ENCODE assay signal across 10 mouse cellular contexts in the genomic region with DNA sequence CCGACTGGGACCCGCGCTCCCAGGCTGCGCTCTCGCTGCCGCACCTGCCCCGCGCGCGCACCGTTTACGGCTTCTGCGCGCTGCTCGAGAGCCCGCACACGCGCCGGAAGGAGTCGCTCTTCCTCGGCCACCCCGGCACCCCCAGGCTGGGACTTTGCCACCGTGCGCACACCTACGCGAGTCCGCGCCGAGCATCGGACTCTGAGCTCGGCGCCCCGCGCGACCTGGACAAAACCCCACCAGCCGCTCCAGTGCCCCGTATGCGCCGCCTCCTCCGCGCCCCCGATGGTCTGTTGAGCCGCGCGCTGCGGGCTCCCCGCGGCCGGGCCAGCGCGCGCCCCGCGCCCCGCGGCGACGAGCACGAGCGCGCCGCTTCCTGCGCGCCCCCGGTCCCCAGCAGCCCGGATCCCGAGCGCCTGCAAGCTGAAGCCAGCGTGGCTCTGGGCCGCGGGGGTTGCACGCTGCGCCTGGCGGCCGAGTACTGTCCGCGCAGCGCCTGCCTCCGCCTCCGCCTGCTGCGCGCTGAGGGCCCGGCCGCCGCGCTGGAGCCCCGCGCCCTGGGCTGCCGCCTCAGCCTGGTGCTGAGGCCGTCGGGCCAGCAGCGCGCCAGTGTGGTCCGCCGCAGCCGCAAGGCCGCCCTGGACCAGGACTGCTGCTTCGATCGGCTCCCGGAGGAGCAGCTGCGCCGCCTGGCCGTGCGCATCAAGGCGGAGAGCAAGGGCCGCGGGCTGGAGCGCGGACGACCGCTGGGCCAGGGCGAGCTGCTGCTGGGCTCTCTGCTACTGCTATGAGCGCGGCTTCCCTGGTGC. TPM values are rescaled to one million over a fixed set of nuclear protein-coding genes. Genes with fewer than 3 reads are reported as not detected.
DNase-seq lines count a peak whose midpoint lies in the region; ATAC-seq and TF ChIP-seq lines count a peak whose summit lies in the region.
"Not testable (repeated sequence)": the region's sequence is repeated elsewhere in the genome, so short reads cannot be mapped to it uniquely, and the experiment has no call there.
"Had no signal": no experiment of that assay in that cellular context is flagged by ENCODE, and none has a peak within 500 bp of the region (broad histone marks: within the 10 kb centered on the region; RNA-seq: fewer than 3 reads in every experiment).

No protein-coding gene starts in this region.

- peak; percentile 39 for DNase-seq in WW6 (ENCODE audit: low read depth, low spot score)
- DNase-seq in cerebellum, postnatal 36 days = peak; percentile 72 to 74
- DNase-seq in frontal cortex, postnatal 14 days (ENCODE audit: low spot score in 2 of 2) = peak; percentile 53 to 61
- peak; percentile 46 to 59 for DNase-seq in heart, postnatal 36 days
- peak; percentile 71 to 76 for DNase-seq in layer of hippocampus, adult 18-20 months (ENCODE audit: low spot score in 2 of 2)
- not testable (repeated sequence) for DNase-seq in liver, embryonic 13.5 days
- peak; percentile 74 for DNase-seq in neural tube, embryonic 11.5 days (ENCODE audit: low spot score)

- not testable (repeated sequence) for H3K36me3 ChIP-seq in liver, embryonic 13.5 days; neural tube, embryonic 11.5 days (ENCODE audit: control insufficient read depth, insufficient read depth, low read length); testis, adult 2 months (ENCODE audit: control insufficient read depth, insufficient read depth, low read length)

- not testable (repeated sequence) for TF ChIP-seq CTCF in testis, adult 2 months (IDR thresholded peaks at IDR 0.05; ENCODE audit: control insufficient read depth, insufficient read depth, insufficient replicate concordance, low read depth, low read length)

- ATAC-seq in liver, embryonic 13.5 days (ENCODE audit: low read depth) = peak; percentile 34
- ATAC-seq in neural tube, embryonic 11.5 days (ENCODE audit: insufficient read depth, low FRiP score, low TSS enrichment) = peak; percentile 88

- peak overlapping the region; percentile 65 for H3K4me2 ChIP-seq in liver, embryonic 13.5 days
- peak overlapping the region; percentile 90 for H3K4me2 ChIP-seq in neural tube, embryonic 11.5 days (ENCODE audit: low read depth)

- H3K27me3 ChIP-seq in liver, embryonic 13.5 days = peaks cover 67% of the 10 kb centered on the region
- H3K27me3 ChIP-seq in neural tube, embryonic 11.5 days (ENCODE audit: control insufficient read depth, insufficient read depth, low read length) = peaks cover 16% of the 10 kb centered on the region
- not testable (repeated sequence) for H3K27me3 ChIP-seq in testis, adult 2 months (ENCODE audit: control insufficient read depth, insufficient read depth, low read length)

- TF ChIP-seq POLR2A in testis, adult 2 months (IDR thresholded peaks at IDR 0.05; ENCODE audit: control insufficient read depth, low read depth, low read length) = not testable (repeated sequence)

- not testable (repeated sequence) for H3K27ac ChIP-seq in liver, embryonic 13.5 days; neural tube, embryonic 11.5 days (ENCODE audit: low read depth, low read length); testis, adult 2 months (ENCODE audit: control insufficient read depth, insufficient read depth, low read depth, low read length)

- not testable (repeated sequence) for H3K9ac ChIP-seq in liver, embryonic 13.5 days
- H3K9ac ChIP-seq in neural tube, embryonic 11.5 days (ENCODE audit: low read length) = peak overlapping the region; percentile 70

- not testable (repeated sequence) for H3K4me1 ChIP-seq in liver, embryonic 13.5 days (replicated peaks); neural tube, embryonic 11.5 days (ENCODE audit: control insufficient read depth, insufficient read depth, low read length); testis, adult 2 months (ENCODE audit: control insufficient read depth, insufficient read depth, low read length)

- 1% methylated on average over 104 of the region's 114 CpGs for WGBS in liver, embryonic 13.5 days (ENCODE audit: insufficient replicate concordance)
- WGBS in neural tube, embryonic 11.5 days = under 1% methylated on average over 111 of the region's 114 CpGs

- intact Hi-C loops in heart, postnatal 36 days (cut with DNase I) = loop anchor here (2.0 to 5.0 kb wide), 2 partner anchors 115 to 212 kb away; no protein-coding TSS in a partner anchor

- peak overlapping the region; percentile 50 for H3K4me3 ChIP-seq in liver, embryonic 13.5 days (replicated peaks)
- H3K4me3 ChIP-seq in neural tube, embryonic 11.5 days (ENCODE audit: low read depth, low read length) = peak overlapping the region; percentile 60
- H3K4me3 ChIP-seq in testis, adult 2 months (ENCODE audit: control insufficient read depth, low read depth, low read length) = peak overlapping the region; percentile 79

- H3K9me3 ChIP-seq in liver, embryonic 13.5 days (replicated peaks); neural tube, embryonic 11.5 days (ENCODE audit: control insufficient read depth, low read length): not testable (repeated sequence)

RNA-seq across cellular contexts. Expression of a gene that starts 0.9 kb away (rescaled TPM):
- 1 to 10 TPM; 1.2 to 1.4 TPM for total RNA-seq in heart, postnatal 36 days (2021)
- total RNA-seq in layer of hippocampus, adult 18-20 months (2021) = 1 to 10 TPM; 6.6 to 6.7 TPM
- not detected in 2 replicates for polyA plus RNA-seq in liver, embryonic 13.5 days (2015; fragmentation: Nextera tagmentation; extraction: Ambion mirVana)
- 0.95 and 1.1 TPM in 2 replicates for polyA plus RNA-seq in neural tube, embryonic 11.5 days (2014; fragmentation: Nextera tagmentation; extraction: Ambion mirVana)
- 25.6 and 38.9 TPM in 2 replicates for polyA plus RNA-seq in testis, adult 2 months (2012; rRNA removed)
- total RNA-seq: MEL; neutrophil, adult 5-6 weeks had no signal

Comparison
In these comparisons a context has a peak if more than half of its experiments do, and no peak if none do; other contexts are left out.
1. RNA of a gene that starts 0.9 kb away (polyA plus RNA-seq): 25.6 to 38.9 TPM in testis, adult 2 months; 0.95 to 1.1 TPM in neural tube, embryonic 11.5 days and not detected in liver, embryonic 13.5 days; every median in the first group is over 10 times any median in the second.
2. Peak in every context shown above with its lines, with median percentiles within 50 percentile points of each other: H3K4me3 ChIP-seq.